In genomic region chr4:46625101-46625500, GRCm38 (mm10) we compare ENCODE assay signal across 23 mouse cellular contexts. TPM values are rescaled to one million over a fixed set of nuclear protein-coding genes. Genes with fewer than 3 reads are reported as not detected.
A peak's percentile ranks its signal among the peaks of the same experiment; 100 is the strongest.
DNase-seq lines count a peak whose midpoint lies in the region; ATAC-seq and TF ChIP-seq lines count a peak whose summit lies in the region.
"Had no signal": no experiment of that assay in that cellular context is flagged by ENCODE, and none has a peak within 500 bp of the region (broad histone marks: within the 10 kb centered on the region; RNA-seq: fewer than 3 reads in every experiment).

No protein-coding gene starts in this region.

- no peaks in the 10 kb centered on the region for H3K27me3 ChIP-seq in forebrain, embryonic 14.5 days (replicated peaks; ENCODE audit: control insufficient read depth, insufficient read depth, low read length)
- peaks cover 14% of the 10 kb centered on the region; the same call in 1 of the 2 replicates for H3K27me3 ChIP-seq in forebrain, embryonic 12.5 days
- H3K27me3 ChIP-seq in lung, postnatal 0 days (replicated peaks; ENCODE audit: insufficient read depth, low read length), result no peaks in the 10 kb centered on the region
- H3K27me3 ChIP-seq in cerebellum, adult 2 months (ENCODE audit: control insufficient read depth, insufficient read depth, low read length), result no peaks in the 10 kb centered on the region
- H3K27me3 ChIP-seq: CH12.LX had no signal

- ATAC-seq in forebrain, embryonic 14.5 days, result peak; percentile 50; the same call in 1 of the 2 replicates
- no peak for ATAC-seq in forebrain, embryonic 12.5 days (ENCODE audit: low FRiP score)
- ATAC-seq in lung, postnatal 0 days, result no peak
- ATAC-seq in megakaryocyte-erythroid progenitor cell, adult 5-6 weeks (replicated peaks; ENCODE audit: low FRiP score, low TSS enrichment, poor library complexity, severe bottlenecking), result 0 out of 2 replicates have a peak, but pooled peaks have one; percentile 34
- ATAC-seq in erythroid progenitor cell, adult 5-6 weeks (replicated peaks; ENCODE audit: low FRiP score, poor library complexity, severe bottlenecking), result no peak
- ATAC-seq: intestine, embryonic 16.5 days had no signal

- no peak overlapping the region for H3K9ac ChIP-seq in forebrain, embryonic 14.5 days (ENCODE audit: low read length)
- H3K9ac ChIP-seq in forebrain, embryonic 12.5 days, result no peak overlapping the region
- H3K9ac ChIP-seq in lung, postnatal 0 days (replicated peaks; ENCODE audit: low read depth), result no peak overlapping the region
- H3K9ac ChIP-seq: heart, embryonic 13.5 days; kidney, embryonic 15.5 days had no signal

- TF ChIP-seq POLR2A in cerebellum, adult 2 months (IDR thresholded peaks at IDR 0.05; ENCODE audit: borderline replicate concordance, insufficient read depth, low read length), result no peak

- 75% methylated on average over 10 of the region's 10 CpGs for WGBS in forebrain, embryonic 14.5 days
- WGBS in forebrain, embryonic 12.5 days, result 83% methylated on average over 10 of the region's 10 CpGs
- 75% methylated on average over 10 of the region's 10 CpGs for WGBS in lung, postnatal 0 days
- WGBS in cerebellum, adult 2 months, result 15% methylated on average over 10 of the region's 10 CpGs

- DNase-seq in forebrain, embryonic 14.5 days (ENCODE audit: low spot score), result peak; percentile 59
- DNase-seq in lung, postnatal 0 days (ENCODE audit: low spot score), result no peak
- no peak for DNase-seq in lung, postnatal 25 days (ENCODE audit: low spot score)
- DNase-seq in cerebellum, adult 2 months, result peak; percentile 87 to 89
- no peak for DNase-seq in spleen, postnatal 36 days (ENCODE audit: low spot score in 2 of 2)
- DNase-seq: gastrocnemius, postnatal 25 days; heart, postnatal 36 days; lung, adult 2 months; midbrain, embryonic 14.5 days; right cerebral cortex, postnatal 14 days; thymus, postnatal 14 days had no signal

- TF ChIP-seq CTCF in lung, postnatal 0 days (IDR thresholded peaks at IDR 0.05), result no peak
- no peak for TF ChIP-seq CTCF in cerebellum, adult 2 months (IDR thresholded peaks at IDR 0.05; ENCODE audit: borderline replicate concordance, insufficient read depth, low read depth, low read length)

- no peaks in the 10 kb centered on the region for H3K36me3 ChIP-seq in forebrain, embryonic 14.5 days (ENCODE audit: control insufficient read depth, insufficient read depth, low read length)
- H3K36me3 ChIP-seq in forebrain, embryonic 12.5 days (replicated peaks), result no peaks in the 10 kb centered on the region
- H3K36me3 ChIP-seq in lung, postnatal 0 days (ENCODE audit: insufficient read depth, low read length), result no peaks in the 10 kb centered on the region
- H3K36me3 ChIP-seq: heart, embryonic 13.5 days; kidney, embryonic 15.5 days; limb, embryonic 10.5 days had no signal

- H3K27ac ChIP-seq in forebrain, embryonic 14.5 days (ENCODE audit: low read depth, low read length), result no peak overlapping the region
- no peak overlapping the region for H3K27ac ChIP-seq in forebrain, embryonic 12.5 days
- H3K27ac ChIP-seq in lung, postnatal 0 days (ENCODE audit: low read length), result peak overlapping the region; percentile 26; the same call in 1 of the 2 replicates
- H3K27ac ChIP-seq in cerebellum, adult 2 months (ENCODE audit: insufficient read depth, low read length), result no peak overlapping the region
- H3K27ac ChIP-seq: heart, embryonic 13.5 days; kidney, embryonic 15.5 days; limb, embryonic 10.5 days; macrophage; stomach, postnatal 0 days had no signal

- no peaks in the 10 kb centered on the region for H3K9me3 ChIP-seq in forebrain, embryonic 14.5 days (replicated peaks; ENCODE audit: control insufficient read depth, low read length)
- H3K9me3 ChIP-seq in forebrain, embryonic 12.5 days, result no peaks in the 10 kb centered on the region
- no peaks in the 10 kb centered on the region for H3K9me3 ChIP-seq in lung, postnatal 0 days (ENCODE audit: low read length)
- H3K9me3 ChIP-seq: heart, embryonic 13.5 days; kidney, embryonic 15.5 days; limb, embryonic 10.5 days had no signal

- H3K4me2 ChIP-seq in forebrain, embryonic 14.5 days (ENCODE audit: low read length), result no peak overlapping the region
- no peak overlapping the region for H3K4me2 ChIP-seq in forebrain, embryonic 12.5 days
- no peak overlapping the region for H3K4me2 ChIP-seq in lung, postnatal 0 days (replicated peaks; ENCODE audit: low read depth, low read length)
- H3K4me2 ChIP-seq: heart, embryonic 13.5 days; kidney, embryonic 15.5 days; liver, embryonic 11.5 days had no signal

- no peak for TF ChIP-seq EP300 in lung, postnatal 0 days (IDR thresholded peaks at IDR 0.05)

- H3K4me3 ChIP-seq in forebrain, embryonic 14.5 days (ENCODE audit: low read depth, low read length), result no peak overlapping the region
- H3K4me3 ChIP-seq in forebrain, embryonic 12.5 days (replicated peaks), result no peak overlapping the region
- no peak overlapping the region for H3K4me3 ChIP-seq in lung, postnatal 0 days (ENCODE audit: low read depth, low read length)
- H3K4me3 ChIP-seq in cerebellum, adult 2 months (replicated peaks; ENCODE audit: insufficient read depth, low read depth, low read length), result no peak overlapping the region
- H3K4me3 ChIP-seq: erythroblast, embryonic 14.5 days; heart, embryonic 13.5 days; kidney, embryonic 15.5 days; limb, embryonic 10.5 days had no signal

- peaks cover 3% of the 10 kb centered on the region; the same call in 1 of the 2 replicates for H3K4me1 ChIP-seq in forebrain, embryonic 14.5 days (ENCODE audit: control insufficient read depth, insufficient read depth, low read length)
- H3K4me1 ChIP-seq in forebrain, embryonic 12.5 days, result peaks cover 5% of the 10 kb centered on the region; the same call in 1 of the 2 replicates
- H3K4me1 ChIP-seq in lung, postnatal 0 days (ENCODE audit: insufficient read depth, low read depth, low read length), result peaks cover 6% of the 10 kb centered on the region
- H3K4me1 ChIP-seq in cerebellum, adult 2 months (ENCODE audit: control insufficient read depth, insufficient read depth, low read length), result peaks cover 20% of the 10 kb centered on the region

RNA-seq across cellular contexts. Expression of gene Coro2a, which starts 23.1 kb away (rescaled TPM):
- 2.2 and 2.9 TPM in 2 replicates for polyA plus RNA-seq in forebrain, embryonic 14.5 days (2014; fragmentation: Nextera tagmentation; extraction: Ambion mirVana)
- 1.7 and 2.8 TPM in 2 replicates for polyA plus RNA-seq in forebrain, embryonic 12.5 days (2016; fragmentation: Nextera tagmentation; extraction: Ambion mirVana)
- polyA plus RNA-seq in lung, postnatal 0 days (2015; fragmentation: Nextera tagmentation; extraction: Ambion mirVana), result 2.3 and 2.5 TPM in 2 replicates
- polyA plus RNA-seq in cerebellum, adult 2 months (2012; rRNA removed), result 26.6 and 28.8 TPM in 2 replicates
- 9.8 and 18.9 TPM in 2 replicates for total RNA-seq in megakaryocyte-erythroid progenitor cell, adult 5-6 weeks (2014; fragmentation: Nextera tagmentation)
- total RNA-seq in megakaryocyte-erythroid progenitor cell, adult 5-6 weeks (2017), result 1.6 and 7.3 TPM in 2 replicates
- 13.0 and 15.9 TPM in 2 replicates for total RNA-seq in erythroid progenitor cell, adult 5-6 weeks (2015; ENCODE audit: low replicate concordance)
- total RNA-seq in erythroid progenitor cell, adult 5-6 weeks (2017; ENCODE audit: low replicate concordance), result 2.6 and 3.3 TPM in 2 replicates

RNA-seq across cellular contexts. Expression of gene Tbc1d2, which starts 24.9 kb away (rescaled TPM):
- polyA plus RNA-seq in forebrain, embryonic 14.5 days (2014; fragmentation: Nextera tagmentation; extraction: Ambion mirVana), result 0.47 and 0.62 TPM in 2 replicates
- 0.83 and 0.98 TPM in 2 replicates for polyA plus RNA-seq in forebrain, embryonic 12.5 days (2016; fragmentation: Nextera tagmentation; extraction: Ambion mirVana)
- 6.7 and 6.9 TPM in 2 replicates for polyA plus RNA-seq in lung, postnatal 0 days (2015; fragmentation: Nextera tagmentation; extraction: Ambion mirVana)
- 3.0 and 3.2 TPM in 2 replicates for polyA plus RNA-seq in cerebellum, adult 2 months (2012; rRNA removed)
- total RNA-seq in megakaryocyte-erythroid progenitor cell, adult 5-6 weeks (2014; fragmentation: Nextera tagmentation), result 0.26 and 0.64 TPM in 2 replicates
- total RNA-seq in megakaryocyte-erythroid progenitor cell, adult 5-6 weeks (2017), result 0.80 and 0.88 TPM in 2 replicates
- 0.84 TPM in 1 of 2 replicates, not detected in the other for total RNA-seq in erythroid progenitor cell, adult 5-6 weeks (2015; ENCODE audit: low replicate concordance)
- 0.39 and 0.91 TPM in 2 replicates for total RNA-seq in erythroid progenitor cell, adult 5-6 weeks (2017; ENCODE audit: low replicate concordance)

Comparison
In these comparisons a context has a peak if more than half of its experiments do, and no peak if none do; other contexts are left out.
1. ATAC-seq: peak in forebrain, embryonic 14.5 days (single experiment) and megakaryocyte-erythroid progenitor cell, adult 5-6 weeks (single experiment); none in forebrain, embryonic 12.5 days (single experiment), lung, postnatal 0 days (single experiment) and erythroid progenitor cell, adult 5-6 weeks (single experiment).
2. DNase-seq: peak in forebrain, embryonic 14.5 days (single experiment) and cerebellum, adult 2 months (2 of 2); none in lung, postnatal 0 days (single experiment), lung, postnatal 25 days (single experiment) and spleen, postnatal 36 days (0 of 2).